Comparison of ENCODE assay signal across 8 mouse cellular contexts in genomic region chr3:32508666-32509324, GRCm38 (mm10). TPM values are rescaled to one million over a fixed set of nuclear protein-coding genes. Genes with fewer than 3 reads are reported as not detected.
DNase-seq lines count a peak whose midpoint lies in the region; ATAC-seq and TF ChIP-seq lines count a peak whose summit lies in the region.

No protein-coding gene starts in this region.

- H3K4me1 ChIP-seq in lung, embryonic 14.5 days (ENCODE audit: insufficient read depth) = no peaks in the 10 kb centered on the region

- no peaks in the 10 kb centered on the region for H3K27me3 ChIP-seq in lung, embryonic 14.5 days (ENCODE audit: insufficient read depth, low read length)

- no peak overlapping the region for H3K27ac ChIP-seq in lung, embryonic 14.5 days (ENCODE audit: low read depth)

- ATAC-seq in frontal cortex, adult (ENCODE audit: low TSS enrichment) = peak; percentile 60
- peak; percentile 64 to 77 for ATAC-seq in hematopoietic stem cell, adult 5-6 weeks (replicated peaks in 1 of 2; ENCODE audit: insufficient read depth in 1 of 2, low FRiP score in 2 of 2, low TSS enrichment in 1 of 2, low read depth in 1 of 2, poor library complexity in 2 of 2, severe bottlenecking in 2 of 2)
- ATAC-seq in lung, embryonic 14.5 days (ENCODE audit: insufficient read depth) = no peak
- peak; percentile 73 for ATAC-seq in neutrophil, adult 5-6 weeks (ENCODE audit: extremely low read depth, insufficient number of reproducible peaks, low FRiP score, poor library complexity, severe bottlenecking)

- peak overlapping the region; percentile 84; the same call in 1 of the 2 replicates for H3K4me3 ChIP-seq in lung, embryonic 14.5 days (ENCODE audit: low read depth, low read length)

- no peak overlapping the region for H3K9ac ChIP-seq in lung, embryonic 14.5 days

- no peaks in the 10 kb centered on the region for H3K9me3 ChIP-seq in lung, embryonic 14.5 days (ENCODE audit: low read depth, low read length)

- DNase-seq in Muller cell, postnatal 12 days (ENCODE audit: inconsistent ontology term) = peak; percentile 78
- DNase-seq in cerebellum, adult 9-10 months = peak; percentile 83
- peak; percentile 74 to 76 for DNase-seq in layer of hippocampus, adult 8-10 months (ENCODE audit: low spot score in 2 of 2)
- peak; percentile 91 for DNase-seq in lung, embryonic 14.5 days
- DNase-seq in thymus, postnatal 10 days (ENCODE audit: low spot score in 2 of 2) = peak; percentile 41 to 64

- peak overlapping the region; percentile 71 for H3K4me2 ChIP-seq in lung, embryonic 14.5 days

- 3% methylated on average over 17 of the region's 17 CpGs for WGBS in lung, embryonic 14.5 days

- peaks cover 7% of the 10 kb centered on the region; the same call in 1 of the 2 replicates for H3K36me3 ChIP-seq in lung, embryonic 14.5 days (ENCODE audit: insufficient read depth)

- peak; percentile 78 for TF ChIP-seq CTCF in lung, embryonic 14.5 days (IDR thresholded peaks at IDR 0.05; ENCODE audit: low read depth)

RNA-seq across cellular contexts. Expression of gene Zfp639, which starts 1.3 kb away (rescaled TPM):
- total RNA-seq in hematopoietic stem cell, adult 5-6 weeks (2017) = 45.7 and 72.5 TPM in 2 replicates
- 10 to 100 TPM; 32.4 to 46.3 (median 36.5) TPM for total RNA-seq in layer of hippocampus, adult 8-10 months (2022)
- 43.0 and 47.0 TPM in 2 replicates for polyA plus RNA-seq in lung, embryonic 14.5 days (2014; fragmentation: Nextera tagmentation; extraction: Ambion mirVana)
- 52.8 and 83.5 TPM in 2 replicates for total RNA-seq in neutrophil, adult 5-6 weeks (2017)

RNA-seq across cellular contexts. Expression of gene Kcnmb3, which starts 16.8 kb away (rescaled TPM):
- total RNA-seq in hematopoietic stem cell, adult 5-6 weeks (2017) = not detected in 2 replicates
- total RNA-seq in layer of hippocampus, adult 8-10 months (2022) = under 1 TPM; 0.39 to 0.98 (median 0.63) TPM
- polyA plus RNA-seq in lung, embryonic 14.5 days (2014; fragmentation: Nextera tagmentation; extraction: Ambion mirVana) = 0.21 TPM in 1 of 2 replicates, not detected in the other
- 0.37 and 0.58 TPM in 2 replicates for total RNA-seq in neutrophil, adult 5-6 weeks (2017)

RNA-seq across cellular contexts. Expression of gene Mfn1, which starts 20.5 kb away (rescaled TPM):
- total RNA-seq in hematopoietic stem cell, adult 5-6 weeks (2017) = 36.2 and 37.8 TPM in 2 replicates
- 100 to 1,000 TPM in 3 of 4 experiments, 10 to 100 TPM in 1; 79.6 to 113 (median 107) TPM for total RNA-seq in layer of hippocampus, adult 8-10 months (2022)
- polyA plus RNA-seq in lung, embryonic 14.5 days (2014; fragmentation: Nextera tagmentation; extraction: Ambion mirVana) = 32.8 and 33.0 TPM in 2 replicates
- total RNA-seq in neutrophil, adult 5-6 weeks (2017) = 68.8 and 70.3 TPM in 2 replicates
